Mouse (Mus musculus) heart, adult 11 months (tissue): Measurements from ENCODE around the gene Micu1.
"Not testable (repeated sequence)": the region's sequence is repeated elsewhere in the genome, so short reads cannot be mapped to it uniquely, and the experiment has no call there.

Source experiments
- DNase-seq: peaks from one replicate; pipeline ENCODE4 v3.0.0; 2022

The Micu1 gene

DNA sequence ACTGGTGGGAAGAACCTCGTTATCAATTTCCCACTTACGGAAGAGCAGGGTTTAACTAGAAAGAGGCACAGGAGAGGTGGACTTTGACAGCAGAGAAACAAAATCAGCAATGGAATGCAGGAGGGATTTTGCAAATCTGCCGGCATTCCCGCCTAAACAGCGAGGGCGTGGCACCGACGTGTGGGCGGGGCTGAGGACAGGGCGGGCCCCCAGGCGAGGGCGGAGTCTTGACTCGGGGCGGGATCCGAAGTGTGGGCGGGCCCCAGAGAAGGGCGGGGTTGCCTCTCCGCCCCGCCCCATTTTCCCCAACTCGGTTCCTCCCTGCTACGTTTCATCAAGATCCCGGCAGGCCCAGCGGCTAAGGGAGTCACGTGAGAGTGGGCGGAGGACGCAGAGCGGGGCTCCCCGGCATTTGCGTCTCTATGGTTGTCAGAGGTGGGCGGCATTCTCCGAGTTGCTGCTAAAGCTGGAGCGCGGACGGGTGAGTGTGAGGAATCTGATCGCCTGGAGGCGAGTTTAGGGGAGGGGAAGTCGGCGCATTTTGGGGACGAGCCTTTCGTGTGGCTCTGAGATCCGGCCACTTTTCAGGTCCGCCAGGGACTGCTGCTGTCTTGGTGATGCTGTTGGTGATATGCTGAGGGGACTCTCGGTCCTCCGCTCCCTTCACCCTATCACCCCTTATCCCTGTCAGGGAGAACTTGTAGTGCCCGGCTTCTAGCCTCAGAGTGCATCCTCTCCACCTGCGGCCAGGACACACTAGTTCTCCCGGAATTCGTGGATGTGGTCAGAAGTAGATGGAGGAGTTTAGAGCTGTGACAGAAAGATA, at the start of gene Micu1:
Micu1 (plus strand) TSS at position 271 of the 826 bp plus-strand sequence.
- peak; percentile 100 for DNase-seq

DNA sequence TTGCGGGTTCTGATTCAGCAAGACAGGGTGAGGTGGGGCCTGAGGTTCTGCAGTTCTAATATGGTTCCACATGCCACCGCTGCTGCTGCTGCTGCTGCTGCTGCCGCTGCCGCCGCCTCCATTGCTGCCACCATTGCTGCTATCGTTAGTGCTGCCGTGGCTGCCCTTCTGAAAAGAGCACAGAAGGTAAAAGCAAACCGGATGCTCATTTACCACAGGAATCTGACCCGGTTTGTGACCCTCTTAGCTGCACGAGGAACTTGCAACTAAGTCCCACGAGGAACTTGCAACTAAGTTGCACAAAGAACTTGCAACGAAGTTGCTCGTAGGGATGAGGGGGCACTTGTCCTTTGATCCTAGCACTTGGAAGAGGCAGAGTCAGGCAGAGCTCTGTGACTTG, 45.5 kb upstream of the Micu1 start:
- no peak for DNase-seq

DNA sequence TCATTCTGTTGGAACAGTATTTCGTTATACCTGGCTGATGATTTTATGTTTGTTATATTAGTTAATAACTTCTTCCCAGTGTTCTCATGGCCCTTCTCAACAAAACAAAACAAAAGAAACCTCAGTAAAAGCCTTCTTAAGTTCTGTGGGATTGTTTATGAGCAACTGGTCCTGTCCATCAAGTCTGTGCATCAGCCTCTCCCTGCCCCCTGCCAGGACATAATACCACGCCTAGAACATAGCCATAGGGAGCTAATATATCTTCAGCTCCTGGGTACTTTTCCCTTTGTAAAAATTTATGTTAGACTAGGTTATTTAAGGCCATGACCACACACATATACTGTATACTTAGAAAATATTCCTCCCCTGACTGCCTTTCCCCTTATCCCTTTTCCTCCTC, 37.5 kb upstream of the Micu1 start:
- DNase-seq: no peak

DNA sequence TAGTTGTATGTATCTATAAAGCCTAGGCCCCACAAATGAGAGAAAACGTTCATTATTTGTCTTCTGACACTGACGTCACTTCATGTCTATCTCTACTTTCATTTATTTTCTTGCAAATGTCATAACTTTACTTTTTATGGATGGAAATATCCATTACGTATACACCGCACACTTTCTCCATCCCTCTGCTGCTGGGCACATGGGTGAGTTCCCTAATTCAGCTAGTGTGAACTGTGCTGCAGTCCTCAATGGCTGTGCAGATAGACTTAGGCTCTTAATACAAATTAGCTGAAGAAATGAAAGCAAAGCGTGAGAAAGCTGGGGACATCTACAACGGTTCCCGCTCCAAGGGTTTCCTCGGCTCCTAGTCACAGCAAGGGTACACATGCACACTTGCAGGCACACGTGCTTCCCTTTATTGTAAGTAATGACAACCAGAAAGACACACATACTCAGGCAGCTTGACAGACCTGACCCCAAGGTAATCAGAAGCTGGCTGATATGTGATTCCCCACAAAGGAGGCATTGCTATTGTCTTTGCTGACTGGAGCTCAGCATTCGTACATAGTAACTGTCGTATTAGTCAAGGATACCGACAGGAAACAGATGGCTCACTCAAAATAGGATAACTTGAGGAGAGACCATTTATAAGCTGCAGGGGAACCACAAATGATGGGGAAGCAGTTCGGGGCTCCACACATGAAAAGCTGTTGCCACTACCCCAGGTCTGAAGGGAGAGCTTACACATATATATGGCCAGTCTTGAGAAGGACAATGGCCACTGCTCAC, 36.6 kb upstream of the Micu1 start:
- no peak for DNase-seq

DNA sequence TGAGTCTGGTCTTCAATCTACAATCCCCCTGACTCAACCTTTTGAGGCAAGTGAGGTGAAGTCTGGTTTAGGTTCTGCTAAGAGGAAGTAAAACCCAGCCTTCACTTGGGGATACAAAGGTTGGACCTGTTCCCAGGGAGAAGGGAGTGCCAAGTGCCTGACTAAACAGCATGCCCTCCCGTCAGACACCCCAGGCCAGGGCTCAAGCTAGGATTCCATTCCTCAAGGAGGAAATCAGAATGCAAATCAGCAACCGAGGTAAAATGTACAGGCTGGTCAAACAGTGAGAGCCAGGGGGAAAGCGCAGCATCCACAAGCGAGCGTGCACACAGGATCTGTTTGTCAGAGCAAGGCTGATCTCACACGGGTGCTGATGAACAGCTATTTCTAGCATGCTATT, 34.9 kb upstream of the Micu1 start:
- peak; percentile 91 for DNase-seq

DNA sequence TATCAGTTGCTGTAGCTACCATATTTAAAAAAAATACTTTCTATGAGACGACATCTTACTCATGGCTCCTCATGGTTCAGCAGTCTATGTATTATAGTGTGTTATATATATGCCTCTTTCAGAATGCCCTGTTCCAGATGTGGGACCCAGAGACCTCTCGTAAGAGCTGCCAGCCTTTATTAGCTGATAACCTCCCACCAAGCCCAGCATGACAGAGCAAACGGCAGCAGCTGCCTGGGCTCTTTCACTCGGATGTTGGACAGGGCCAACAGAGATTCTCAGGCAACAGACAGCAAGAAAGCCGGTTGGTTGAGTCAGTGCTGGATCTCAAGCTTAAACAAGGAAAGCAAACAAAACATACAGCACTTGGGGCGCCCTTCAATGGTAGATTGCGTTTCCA, 33.8 kb upstream of the Micu1 start:
- no peak for DNase-seq

DNA sequence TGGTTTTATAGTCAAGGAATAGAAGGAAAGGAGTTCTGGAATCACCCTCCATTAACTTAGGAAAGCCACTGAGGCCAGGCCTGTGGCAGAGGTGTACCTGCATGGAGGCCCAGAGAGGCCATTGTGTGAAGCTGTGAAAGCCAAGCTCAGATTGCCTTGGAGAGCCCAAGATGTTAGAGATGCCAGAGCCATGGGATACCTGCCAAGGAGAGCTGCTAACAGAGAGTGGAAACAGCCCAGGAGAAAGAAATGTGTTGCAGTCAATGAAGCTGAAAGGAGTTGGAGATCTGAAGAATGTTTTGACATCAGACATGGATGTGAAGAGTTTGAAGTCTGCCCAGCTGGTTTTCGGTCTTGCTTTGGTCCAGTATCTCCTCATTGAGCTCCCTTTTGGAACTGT, 24.4 kb upstream of the Micu1 start:
- DNase-seq: no peak

DNA sequence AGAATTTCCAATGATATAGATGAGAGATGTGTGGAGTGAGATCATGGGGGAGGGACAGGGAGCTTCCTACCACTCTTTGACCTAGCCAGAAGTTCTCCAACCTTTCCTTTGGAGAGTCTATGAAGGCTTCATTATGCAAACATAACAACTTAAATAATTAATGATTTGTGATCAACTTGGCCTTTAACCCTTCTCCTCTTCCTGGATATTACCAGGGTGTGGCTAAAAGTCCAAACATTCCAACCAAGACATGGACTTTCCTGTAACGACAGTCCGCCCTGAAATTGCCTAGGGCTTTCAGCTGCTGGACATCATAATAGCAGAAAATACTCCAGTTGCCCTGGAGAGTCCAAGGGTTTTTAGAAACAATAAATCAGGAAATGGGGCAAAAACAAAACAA, 23.1 kb upstream of the Micu1 start:
- no peak for DNase-seq

DNA sequence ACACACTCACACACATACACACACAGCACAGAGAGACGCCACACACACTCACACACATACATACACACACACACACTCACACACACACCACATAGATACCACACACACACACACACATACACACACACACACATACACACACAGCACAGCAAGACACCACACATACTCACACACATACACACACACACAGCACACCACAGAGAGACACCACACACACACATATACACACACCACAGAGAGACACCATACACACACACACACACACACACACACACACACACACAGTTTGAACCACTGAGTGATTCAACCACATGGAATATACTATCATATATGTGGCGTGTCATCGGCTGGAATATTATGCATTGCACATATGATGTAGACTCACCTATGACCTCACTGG, 16.7 kb upstream of the Micu1 start:
- not testable (repeated sequence) for DNase-seq

DNA sequence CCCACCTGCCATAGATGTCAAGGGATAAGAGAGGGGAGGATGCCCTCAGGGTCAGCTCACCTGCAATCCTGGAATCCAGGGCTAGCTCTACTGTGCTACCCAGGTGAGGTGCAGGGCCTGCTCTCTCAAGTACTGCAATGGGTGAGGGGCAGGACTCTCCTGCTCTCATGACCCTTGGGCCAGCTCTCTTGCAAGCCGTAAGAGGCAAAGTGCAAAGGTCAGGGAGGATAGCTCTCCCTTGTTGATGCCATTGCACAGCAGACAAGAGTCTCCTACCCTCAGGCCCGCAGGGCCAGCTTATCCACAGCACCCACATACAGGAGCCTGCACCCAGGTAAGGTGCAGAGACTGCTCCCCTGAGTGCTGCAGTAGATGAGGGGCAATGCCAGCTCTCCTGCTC, 15.2 kb upstream of the Micu1 start:
- DNase-seq: no peak

DNA sequence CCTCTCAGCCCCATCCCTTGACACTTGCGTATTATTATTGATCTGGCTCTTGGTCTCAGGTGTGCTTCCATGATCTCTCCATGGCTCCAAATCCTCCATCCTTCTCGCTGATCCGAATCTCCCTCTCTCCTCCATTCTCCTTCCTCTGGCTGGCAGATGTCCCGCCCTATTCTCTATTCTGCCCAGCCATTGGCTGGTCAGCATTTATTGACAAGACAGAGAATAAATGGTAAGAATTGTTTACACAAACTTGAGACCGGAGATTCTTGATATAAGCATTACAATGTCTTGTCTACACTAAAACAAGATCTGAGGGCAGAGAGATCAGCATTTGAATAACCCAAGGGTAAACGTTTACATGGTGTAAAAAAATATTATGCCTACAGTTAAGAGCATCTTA, 12.4 kb upstream of the Micu1 start:
- DNase-seq: no peak

DNA sequence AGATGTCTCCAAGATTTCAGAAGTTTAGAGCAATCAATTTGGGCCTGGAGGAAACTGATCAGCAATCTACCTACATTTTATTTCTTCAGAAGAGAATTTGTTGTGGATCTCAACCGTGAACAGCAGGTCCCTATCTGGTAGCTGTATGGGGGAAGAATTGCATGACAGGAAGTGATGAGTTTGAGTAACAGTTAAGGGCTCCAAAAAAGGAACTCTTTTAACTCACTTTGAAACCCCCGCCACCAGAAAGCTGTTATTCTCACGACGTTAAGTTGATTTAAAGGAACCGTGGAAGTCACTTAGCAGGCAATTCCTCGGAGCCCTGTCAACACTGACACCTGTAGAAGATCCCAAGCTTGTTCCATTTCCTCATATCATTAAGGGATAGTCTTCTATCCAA, 9.8 kb upstream of the Micu1 start:
- DNase-seq: no peak

DNA sequence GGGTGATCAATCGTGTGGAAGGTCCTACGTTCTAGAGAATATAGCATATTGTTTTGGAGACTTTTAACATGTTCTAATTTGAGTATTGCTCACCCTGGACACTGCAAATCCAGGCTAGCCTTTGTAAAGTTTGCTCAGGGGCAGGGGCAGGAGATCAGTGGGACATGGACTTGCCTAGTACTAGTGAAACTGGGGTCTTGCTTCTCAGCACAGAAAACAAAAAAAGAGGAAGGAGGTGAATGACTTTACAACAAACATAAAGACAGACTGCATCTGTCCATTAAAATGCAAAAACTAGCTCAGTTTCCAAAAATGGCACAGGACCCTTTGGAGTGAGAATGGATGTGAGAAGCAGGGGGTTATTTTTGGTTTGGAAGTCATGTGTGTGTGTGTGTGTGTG, 8.2 kb upstream of the Micu1 start:
- no peak for DNase-seq

DNA sequence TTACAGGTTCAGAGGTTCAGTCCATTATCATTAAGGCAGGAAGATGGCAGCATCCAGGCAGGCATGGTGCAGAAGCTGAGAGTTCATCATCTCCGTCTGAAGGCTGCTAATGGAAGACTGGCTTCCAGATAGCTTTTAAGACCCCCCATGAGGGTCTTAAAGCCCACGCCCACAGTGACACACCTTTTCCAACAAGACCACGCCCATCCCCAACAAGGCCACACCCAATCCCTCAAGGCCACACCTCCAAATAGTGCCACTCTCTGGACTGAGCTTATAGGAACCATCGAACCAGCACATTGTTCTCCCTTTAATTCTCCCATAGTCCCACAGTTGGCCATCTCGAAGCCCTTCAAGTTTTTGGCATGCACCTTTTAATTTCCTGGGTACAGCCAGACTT, 2.8 kb upstream of the Micu1 start:
- no peak for DNase-seq

DNA sequence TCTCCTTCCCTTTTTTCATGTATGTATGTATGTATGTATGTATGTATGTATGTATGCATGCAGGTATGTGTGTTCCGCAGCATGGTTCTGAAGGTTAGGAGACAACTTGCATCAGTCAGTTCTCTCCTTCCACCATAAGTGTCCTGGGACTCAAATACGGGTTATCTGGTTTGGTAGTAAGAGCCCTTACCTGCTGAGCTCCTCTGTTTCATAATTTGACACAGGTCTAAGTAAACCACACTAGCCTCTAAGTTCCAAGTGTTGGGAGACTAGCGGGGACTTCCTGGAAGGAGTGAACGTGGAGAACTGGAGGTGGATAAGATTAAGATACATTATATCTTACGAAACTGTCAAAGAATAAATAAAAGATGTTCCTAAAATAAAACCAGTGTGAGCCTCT, 472 bp upstream of the Micu1 start:
- no peak for DNase-seq

DNA sequence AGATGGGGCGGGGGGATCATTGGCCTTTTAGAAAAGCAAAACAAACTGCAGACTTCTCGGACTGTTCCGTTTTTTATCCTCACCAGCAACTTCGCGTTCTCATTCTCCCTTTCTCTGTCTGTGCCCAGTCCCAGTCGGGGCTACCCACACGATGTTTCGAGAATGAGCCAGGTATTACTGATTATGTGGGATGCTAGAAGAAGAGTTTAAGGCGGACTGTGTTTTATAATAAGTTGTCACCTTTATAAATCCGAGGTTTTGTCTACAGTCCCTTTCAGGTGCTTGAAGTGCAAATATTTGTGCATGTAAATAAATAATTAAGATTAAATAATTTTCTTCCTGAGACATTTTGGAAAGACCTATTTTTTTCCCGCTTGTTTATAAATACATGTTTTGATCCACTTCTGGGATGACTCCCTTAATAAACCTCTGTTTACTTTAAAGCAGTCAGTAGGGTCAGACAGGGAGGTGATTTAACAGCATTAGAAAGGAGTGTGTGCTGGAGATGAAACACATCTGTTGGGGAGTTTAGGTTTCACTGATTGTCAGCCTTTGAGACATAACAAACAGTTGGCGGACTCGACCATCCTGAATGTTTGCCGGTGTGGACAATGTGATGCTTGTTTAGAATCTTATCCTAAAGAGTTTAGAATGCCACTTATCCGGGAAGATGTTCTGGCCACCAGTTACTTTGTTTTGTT, 933 bp downstream of the Micu1 start:
- no peak for DNase-seq

DNA sequence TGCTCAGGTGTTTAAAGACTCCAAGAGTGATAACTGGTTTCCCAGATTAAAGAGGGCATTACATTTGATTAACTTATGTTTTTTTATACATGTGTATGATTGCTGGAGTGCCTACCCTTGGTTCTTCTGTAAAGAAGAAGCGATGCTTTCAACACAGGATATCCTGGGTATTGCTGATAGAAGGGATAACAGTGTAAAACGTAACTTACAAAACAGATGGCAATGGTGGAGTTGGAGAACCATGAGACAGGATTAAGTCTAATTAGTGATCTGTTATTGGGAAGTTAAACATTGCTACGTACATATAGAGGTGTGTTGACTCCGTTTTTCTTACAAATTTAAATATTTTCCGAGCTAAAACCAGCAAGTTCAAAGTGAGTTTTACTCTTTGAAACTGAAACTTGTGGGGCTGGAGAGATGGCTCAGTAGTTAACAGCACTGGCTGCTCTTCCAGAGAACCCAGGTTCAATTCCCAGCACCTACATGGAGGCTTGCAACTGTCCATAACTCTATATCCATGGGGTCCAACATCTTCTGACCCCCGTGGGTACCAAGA, 4.8 kb downstream of the Micu1 start:
- no peak for DNase-seq

DNA sequence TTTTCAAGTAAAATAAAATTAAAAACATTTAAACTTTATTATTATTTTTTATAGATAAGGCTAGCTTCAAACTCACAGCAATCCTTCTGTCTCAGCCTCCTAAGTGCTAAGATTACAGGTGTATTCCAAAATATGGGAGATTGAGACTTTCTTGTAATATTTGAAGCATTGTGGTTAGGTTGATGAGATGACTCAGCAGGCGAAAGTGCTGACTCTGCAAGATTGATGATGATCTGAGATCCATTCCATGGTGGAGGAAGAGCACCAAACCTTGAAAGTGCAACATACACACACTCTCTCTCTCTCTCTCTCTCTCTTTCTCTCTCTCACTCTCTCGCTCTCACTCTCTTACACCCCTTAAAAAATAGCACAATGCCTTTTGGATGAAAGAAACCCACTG, 5.3 kb downstream of the Micu1 start:
- DNase-seq: no peak

DNA sequence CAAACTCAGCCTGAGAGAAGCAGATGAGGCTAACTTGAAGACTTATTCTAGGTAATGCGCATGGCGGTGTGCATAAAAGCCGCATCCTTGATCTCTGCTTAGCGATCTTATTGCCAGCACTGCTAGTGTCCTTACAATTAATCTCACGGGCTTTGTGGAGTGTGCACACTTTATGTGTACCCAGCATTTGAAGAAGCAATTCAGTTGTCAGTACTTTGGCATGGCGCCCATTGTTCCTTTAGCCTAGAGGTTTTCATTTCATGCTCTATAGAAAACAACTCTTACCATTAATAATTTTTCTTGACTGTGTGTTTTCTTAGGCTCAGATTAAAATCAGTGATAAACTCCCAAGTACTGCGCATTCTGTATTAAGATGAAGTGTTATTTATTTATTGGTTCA, 7.0 kb downstream of the Micu1 start:
- no peak for DNase-seq

DNA sequence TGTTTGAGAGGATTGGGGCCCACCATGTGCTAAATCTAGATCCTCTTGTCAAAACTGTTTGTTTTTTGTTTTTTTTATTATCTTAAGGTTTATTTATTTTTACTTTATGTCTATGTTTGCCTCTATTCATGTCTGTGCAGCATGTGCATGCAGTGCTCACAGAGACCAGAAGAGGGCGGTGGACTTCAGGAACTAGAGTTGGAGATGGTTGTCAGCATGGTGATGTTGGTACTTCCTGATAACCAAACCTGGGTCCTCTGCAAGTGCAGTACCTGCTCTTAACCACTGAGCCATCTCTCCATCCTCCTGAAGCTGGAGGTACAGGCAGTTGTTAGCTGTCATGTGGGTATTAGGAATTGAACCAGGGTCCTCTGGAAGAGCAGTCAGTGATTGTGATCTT, 8.0 kb downstream of the Micu1 start:
- DNase-seq: no peak

DNA sequence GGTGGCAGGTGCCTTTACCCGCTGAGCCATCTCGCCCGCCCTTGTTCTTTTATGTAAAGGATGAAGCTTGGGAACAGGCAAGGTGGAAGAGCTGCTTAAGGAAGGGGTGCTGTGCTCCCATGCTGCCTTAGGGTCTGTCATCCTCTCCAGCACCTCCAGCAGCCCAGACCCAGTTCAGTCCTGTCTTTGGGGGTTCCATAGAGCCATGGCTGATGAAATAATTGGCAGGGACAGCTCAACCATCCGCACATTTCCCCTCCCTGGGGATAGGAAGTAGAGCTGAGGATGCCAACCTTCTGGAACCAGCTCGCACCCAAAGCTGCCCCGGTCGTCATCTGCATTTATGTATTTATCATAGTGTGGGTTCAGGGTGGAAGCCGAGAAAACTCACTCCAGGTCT, 9.8 kb downstream of the Micu1 start:
- peak; percentile 86 for DNase-seq

DNA sequence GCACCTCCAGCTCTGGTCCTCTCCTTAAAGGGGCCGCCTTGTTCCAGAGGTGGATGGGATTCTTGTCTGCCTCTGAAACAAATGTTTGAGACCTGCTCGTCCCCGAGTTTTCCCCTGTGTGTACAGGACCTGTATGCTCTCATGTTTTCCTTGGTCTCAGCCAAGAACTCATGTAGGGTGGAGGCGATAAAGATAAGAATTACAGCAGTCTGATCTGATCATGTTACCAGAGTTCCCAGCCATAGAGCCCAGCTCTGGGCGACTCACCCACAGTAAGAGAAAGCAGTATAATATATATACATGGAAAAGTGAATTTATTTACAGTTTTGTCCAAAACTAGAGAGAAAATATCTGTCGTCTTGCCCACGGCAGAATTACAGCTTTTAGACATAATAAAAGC, 17.7 kb downstream of the Micu1 start:
- DNase-seq: no peak

DNA sequence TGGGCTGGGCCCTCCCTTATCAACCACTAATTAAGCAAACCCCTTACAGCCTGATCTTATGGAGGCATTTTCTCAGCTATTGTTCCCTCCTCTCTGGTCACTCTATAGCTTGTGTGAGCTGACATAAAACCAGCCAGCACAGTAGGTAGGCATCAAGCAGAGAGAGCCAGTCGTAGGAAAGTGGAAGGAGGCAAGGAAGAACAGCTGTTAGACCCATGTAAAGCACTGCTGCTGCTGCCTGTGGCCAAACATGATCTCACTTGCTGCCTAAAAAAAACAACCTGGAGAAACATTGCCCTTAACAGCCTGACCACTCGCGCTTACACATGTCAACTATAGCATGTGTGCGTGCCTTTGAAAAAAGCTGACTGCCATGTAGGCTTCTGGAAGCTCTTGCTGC, 19.3 kb downstream of the Micu1 start:
- DNase-seq: no peak

DNA sequence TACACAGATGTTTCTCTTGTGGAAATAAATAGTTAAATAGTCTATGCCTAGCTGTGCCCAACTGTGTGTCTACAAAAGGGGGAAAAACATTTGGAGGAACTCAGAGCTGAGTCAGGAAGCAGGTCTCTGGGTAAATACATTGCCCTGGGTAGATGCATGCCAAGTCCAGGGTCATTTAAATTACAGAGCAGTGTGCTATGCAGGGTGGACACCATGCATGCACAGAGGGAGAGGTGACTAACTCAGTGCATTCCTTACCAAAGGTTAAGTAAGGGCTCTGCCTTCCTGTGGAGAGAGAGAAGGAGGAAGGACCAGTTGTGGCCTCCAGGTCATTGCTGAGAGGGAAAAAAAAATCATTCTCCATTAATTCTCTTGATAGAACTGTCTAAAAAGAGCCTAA, 22.4 kb downstream of the Micu1 start:
- no peak for DNase-seq
